Mouse (Mus musculus): ENCODE data around the gene Ppid.
A peak's percentile ranks its signal among the peaks of the same experiment; 100 is the strongest.
"Not testable (repeated sequence)": the region's sequence is repeated elsewhere in the genome, so short reads cannot be mapped to it uniquely, and the experiment has no call there.

Gene Ppid

GRCm38 (mm10) chr3:79572399-79572798 is 18.7 kb upstream of the Ppid start:
- DNase-seq (ENCODE audit: low read depth, low spot score) = peak; percentile 71

- DNase-seq (ENCODE audit: low read depth, low spot score) = not testable (repeated sequence)
Measured at GRCm38 (mm10) chr3:79573376-79573775, 17.8 kb upstream of the Ppid start.

- no peak for DNase-seq (ENCODE audit: low read depth, low spot score)
Measured at GRCm38 (mm10) chr3:79574336-79574735, 16.8 kb upstream of the Ppid start.

- DNase-seq (ENCODE audit: low read depth, low spot score) = no peak
Measured at GRCm38 (mm10) chr3:79575576-79576467, 15.3 kb upstream of the Ppid start.

GRCm38 (mm10) chr3:79576468-79576816 is 14.7 kb upstream of the Ppid start:
- no peak for DNase-seq (ENCODE audit: low read depth, low spot score)

- no peak for DNase-seq (ENCODE audit: low read depth, low spot score)
Measured at GRCm38 (mm10) chr3:79576865-79577264, 14.3 kb upstream of the Ppid start.

GRCm38 (mm10) chr3:79577606-79578005 is 13.5 kb upstream of the Ppid start:
- DNase-seq (ENCODE audit: low read depth, low spot score) = no peak

GRCm38 (mm10) chr3:79578164-79578563 is 13.0 kb upstream of the Ppid start:
- DNase-seq (ENCODE audit: low read depth, low spot score) = no peak

- DNase-seq (ENCODE audit: low read depth, low spot score) = no peak
Measured at GRCm38 (mm10) chr3:79579891-79580575, 11.1 kb upstream of the Ppid start.

- DNase-seq (ENCODE audit: low read depth, low spot score) = peak; percentile 90
Measured at GRCm38 (mm10) chr3:79586804-79587203, 4.3 kb upstream of the Ppid start.

- DNase-seq (ENCODE audit: low read depth, low spot score) = no peak
Measured at GRCm38 (mm10) chr3:79589671-79590070, 1.5 kb upstream of the Ppid start.

- DNase-seq (ENCODE audit: low read depth, low spot score) = peak; percentile 57
Measured at GRCm38 (mm10) chr3:79591793-79592471, 790 bp downstream of the Ppid start.

- no peak for DNase-seq (ENCODE audit: low read depth, low spot score)
Measured at GRCm38 (mm10) chr3:79595468-79595867, 4.3 kb downstream of the Ppid start.

- no peak for DNase-seq (ENCODE audit: low read depth, low spot score)
Measured at GRCm38 (mm10) chr3:79609886-79610285, 18.7 kb downstream of the Ppid start.

GRCm38 (mm10) chr3:79627484-79628181 is 36.5 kb downstream of the Ppid start:
- peak; percentile 68 for DNase-seq (ENCODE audit: low read depth, low spot score)

- DNase-seq (ENCODE audit: low read depth, low spot score) = no peak
Measured at GRCm38 (mm10) chr3:79628182-79628560, 37.0 kb downstream of the Ppid start.

- DNase-seq (ENCODE audit: low read depth, low spot score) = peak; percentile 99
Measured at GRCm38 (mm10) chr3:79628561-79629415, 37.6 kb downstream of the Ppid start, which contains the start of gene 4930579G24Rik. Gene 4930579G24Rik (plus strand): TSS chr3:79629079.

- DNase-seq (ENCODE audit: low read depth, low spot score) = no peak
Measured at GRCm38 (mm10) chr3:79629416-79629730, 38.2 kb downstream of the Ppid start, which contains the start of gene Etfdh. Gene Etfdh (minus strand): TSS chr3:79629500.

- no peak for DNase-seq (ENCODE audit: low read depth, low spot score)
Measured at GRCm38 (mm10) chr3:79652129-79652528, 61.0 kb downstream of the Ppid start.

Measured in A20 (cell line).